Mouse (Mus musculus) G1E (cell line): ENCODE data around the gene Cox14.

Source experiments
- CTCF ChIP-seq: IDR thresholded peaks from 2 replicates; pipeline ENCODE4 v1.5.1; 2012; ENCODE audit warnings: low read depth, low read length, inconsistent platforms, mixed read lengths
- GATA1 ChIP-seq: IDR thresholded peaks from 2 replicates; pipeline ENCODE4 v1.6.1; 2012; ENCODE audit warnings: borderline replicate concordance, low read length, inconsistent platforms, mixed read lengths
- GATA2 ChIP-seq: IDR thresholded peaks from 2 replicates; pipeline ENCODE4 v1.6.1; 2012; ENCODE audit warnings: low read depth, low read length, inconsistent platforms, borderline replicate concordance
- POLR2AphosphoS5 ChIP-seq: IDR thresholded peaks from 2 replicates; pipeline ENCODE4 v1.6.1; 2012; ENCODE audit warnings: low read depth, low read length, inconsistent platforms; ENCODE audit not compliant: insufficient replicate concordance
- TAL1 ChIP-seq: conservative IDR thresholded peaks from 2 replicates; pipeline ENCODE4 v1.6.1; 2012; ENCODE audit warnings: low read depth, low read length, inconsistent platforms, mixed read lengths

GRCm38 (mm10) chr15:99727525-99727924 is 2.1 kb downstream of the Cox14 start:
- TF ChIP-seq TAL1 (no peak), GATA1 (no peak), CTCF (no peak), GATA2 (no peak), POLR2AphosphoS5 (no peak)
